Mouse (Mus musculus) heart, embryonic 11.5 days (tissue): ENCODE data around the gene Gripap1. TPM values are rescaled to one million over a fixed set of nuclear protein-coding genes. Genes with fewer than 3 reads are reported as not detected.
A peak's percentile ranks its signal among the peaks of the same experiment; 100 is the strongest.

Experiments used
- ATAC-seq: fragments of 200-750 bp; cut with Nextera tagmentation; replicated peaks from 2 replicates; pipeline ENCODE4 v1.8.0; 2017; ENCODE audit warnings: moderate library complexity; ENCODE audit not compliant: insufficient number of reproducible peaks, low FRiP score, low TSS enrichment
- H3K27ac ChIP-seq: fragments of 300-500 bp; sonication (generic); 2 replicates; pipeline ENCODE4 v1.5.1; 2014; ENCODE audit warnings: mild to moderate bottlenecking, low read depth, low read length
- H3K27me3 ChIP-seq: fragments of 300-500 bp; sonication (generic); 2 replicates; pipeline ENCODE4 v1.6.1; 2014; ENCODE audit warnings: mild to moderate bottlenecking, low read length, mixed read lengths; ENCODE audit not compliant: control insufficient read depth, insufficient read depth
- H3K36me3 ChIP-seq: fragments of 300-500 bp; sonication (generic); 2 replicates; pipeline ENCODE4 v1.6.1; 2014; ENCODE audit warnings: mild to moderate bottlenecking, low read length, moderate library complexity, mixed read lengths; ENCODE audit not compliant: control insufficient read depth, insufficient read depth
- H3K4me1 ChIP-seq: fragments of 300-500 bp; sonication (generic); 2 replicates; pipeline ENCODE4 v1.6.1; 2014; ENCODE audit warnings: low read length; ENCODE audit not compliant: control insufficient read depth, insufficient read depth
- H3K4me2 ChIP-seq: fragments of 300-500 bp; sonication (generic); 2 replicates; pipeline ENCODE4 v1.6.1; 2014; ENCODE audit warnings: mild to moderate bottlenecking, moderate library complexity
- H3K4me3 ChIP-seq: fragments of 300-500 bp; sonication (generic); 2 replicates; pipeline ENCODE4 v1.5.1; 2014; ENCODE audit warnings: low read depth, low read length
- H3K9ac ChIP-seq: fragments of 300-500 bp; sonication (generic); 2 replicates; pipeline ENCODE4 v1.6.1; 2014; ENCODE audit warnings: mild to moderate bottlenecking, low read depth, low read length, moderate library complexity
- H3K9me3 ChIP-seq: fragments of 300-500 bp; sonication (generic); replicated peaks from 2 replicates; pipeline ENCODE4 v1.6.1; 2016; ENCODE audit warnings: low read length; ENCODE audit not compliant: control insufficient read depth
- WGBS: fragments of 180-500 bp; shearing (Covaris S2); extraction: QIAGEN DNeasy Blood & Tissue Kit; methylation state at CpG from one replicate; pipeline ENCODE4 v1.1.7; 2014; ENCODE audit not compliant: insufficient replicate concordance; 5-methylcytosine and 5-hydroxymethylcytosine counted together
- polyA plus RNA-seq: library from polyadenylated mRNA; unstranded; fragments of >200 nt; fragmentation: Nextera tagmentation; extraction: Ambion mirVana; gene quantifications from 2 replicates; pipeline ENCODE4 v1.2.1, GENCODE M21; 2014

Gripap1 gene
- polyA plus RNA-seq, 1 experiment from 2014 or later = 26.8 TPM

DNA sequence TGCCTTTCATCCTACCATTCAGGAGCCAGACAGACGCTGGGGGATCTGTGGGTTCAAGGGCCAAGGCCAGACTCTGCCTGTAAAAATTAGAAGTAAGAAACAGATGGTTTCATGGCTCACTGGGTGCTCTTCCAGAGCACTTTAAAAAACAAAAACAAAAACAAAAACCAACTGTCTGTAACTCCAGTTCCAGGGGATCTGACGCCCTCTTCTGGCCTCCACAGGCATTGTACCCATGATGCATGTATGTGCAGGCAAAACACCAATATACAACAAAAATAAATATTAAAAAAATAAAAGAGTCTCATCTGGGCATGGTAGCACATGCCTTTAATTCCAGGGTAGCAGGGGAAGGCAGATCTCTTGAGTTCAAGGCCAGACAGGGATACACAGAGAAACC lies 16.8 kb upstream of the Gripap1 start:
- no peaks in the 10 kb centered on the region for H3K4me1 ChIP-seq
- WGBS = 53% methylated on average over 2 of the region's 2 CpGs
- H3K9me3 ChIP-seq = no peaks in the 10 kb centered on the region
- H3K9ac ChIP-seq = no peak overlapping the region
- no peak overlapping the region for H3K27ac ChIP-seq
- H3K27me3 ChIP-seq = no peaks in the 10 kb centered on the region
- no peak for ATAC-seq
- H3K36me3 ChIP-seq = no peaks in the 10 kb centered on the region
- no peak overlapping the region for H3K4me3 ChIP-seq
- H3K4me2 ChIP-seq = no peak overlapping the region

DNA sequence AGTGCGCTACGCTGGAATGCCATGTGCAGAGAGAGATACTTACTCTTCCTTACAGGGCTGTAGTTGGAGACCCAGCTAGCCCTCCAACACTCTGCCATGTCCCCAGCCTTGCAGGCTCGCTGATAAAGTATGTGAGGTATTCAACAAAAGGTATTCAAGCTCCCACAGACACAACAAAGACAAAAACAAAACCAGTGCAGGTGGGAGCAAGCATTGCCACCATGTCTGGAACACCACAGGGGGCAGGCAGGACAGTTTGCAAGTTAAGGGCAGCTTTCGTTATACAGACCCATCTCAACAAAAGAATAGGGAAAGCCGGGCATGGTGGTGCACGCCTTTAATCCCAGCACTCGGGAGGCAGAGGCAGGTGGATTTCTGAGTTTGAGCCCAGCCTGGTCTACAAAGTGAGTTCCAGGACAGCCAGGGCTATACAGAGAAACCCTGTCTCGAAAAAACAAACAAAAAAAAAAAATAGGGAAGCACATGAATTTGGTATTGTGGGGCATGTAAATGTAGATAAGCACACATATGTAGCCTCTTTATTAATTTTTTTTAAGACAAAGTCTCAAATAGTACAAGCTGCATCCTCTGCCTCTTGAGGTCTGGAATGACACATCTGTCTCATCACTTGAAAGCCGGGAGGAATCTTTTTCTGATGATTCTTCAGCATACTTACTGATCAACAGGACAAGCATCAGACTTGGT lies 13.9 kb upstream of the Gripap1 start:
- Histone ChIP-seq H3K4me1 (no peaks in the 10 kb centered on the region), H3K4me2 (no peak overlapping the region), H3K27me3 (no peaks in the 10 kb centered on the region), H3K36me3 (no peaks in the 10 kb centered on the region), H3K9me3 (no peaks in the 10 kb centered on the region), H3K4me3 (no peak overlapping the region), H3K9ac (no peak overlapping the region), H3K27ac (no peak overlapping the region)
- no peak for ATAC-seq
- 63% methylated on average over 9 of the region's 9 CpGs for WGBS

DNA sequence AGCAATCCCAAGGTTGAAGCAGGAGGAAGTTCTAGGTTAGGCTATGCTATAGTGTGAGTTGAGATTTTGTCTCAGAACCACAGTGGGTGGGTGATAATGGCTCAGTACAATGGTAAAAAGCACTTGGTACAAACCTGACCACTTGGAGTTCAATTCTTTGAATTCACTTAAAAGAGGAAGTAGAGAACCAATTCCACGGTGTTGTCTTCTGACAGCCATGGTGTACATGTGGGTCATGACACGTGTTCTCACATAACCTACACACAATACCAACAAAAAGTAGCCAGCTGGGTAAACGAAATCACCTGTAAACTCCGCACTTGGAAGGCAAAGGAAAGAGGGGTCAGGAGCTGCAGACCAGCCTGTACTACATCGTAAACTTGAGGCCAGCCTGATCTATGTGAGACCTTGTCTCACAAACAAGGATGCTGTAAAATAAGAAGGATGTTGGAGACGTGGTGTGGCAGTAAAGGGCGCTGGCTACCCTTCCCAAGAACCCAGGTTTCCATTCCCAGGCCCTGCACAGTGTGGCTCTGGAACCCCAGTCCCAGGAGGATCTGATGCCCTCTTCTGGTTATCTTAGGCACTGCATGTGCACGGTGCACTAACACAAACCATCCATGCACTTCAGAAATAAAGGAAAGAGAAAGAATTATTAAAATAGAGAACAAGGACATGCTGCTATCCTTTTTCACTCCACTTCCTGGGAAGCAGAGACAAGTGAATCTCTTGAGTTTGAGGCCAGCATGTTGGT lies 13.1 kb upstream of the Gripap1 start:
- H3K9ac ChIP-seq = no peak overlapping the region
- H3K4me3 ChIP-seq = no peak overlapping the region
- H3K9me3 ChIP-seq = no peaks in the 10 kb centered on the region
- H3K36me3 ChIP-seq = no peaks in the 10 kb centered on the region
- 45% methylated on average over 8 of the region's 8 CpGs for WGBS
- H3K4me2 ChIP-seq = no peak overlapping the region
- no peak overlapping the region for H3K27ac ChIP-seq
- no peak for ATAC-seq
- no peaks in the 10 kb centered on the region for H3K27me3 ChIP-seq
- H3K4me1 ChIP-seq = no peaks in the 10 kb centered on the region

DNA sequence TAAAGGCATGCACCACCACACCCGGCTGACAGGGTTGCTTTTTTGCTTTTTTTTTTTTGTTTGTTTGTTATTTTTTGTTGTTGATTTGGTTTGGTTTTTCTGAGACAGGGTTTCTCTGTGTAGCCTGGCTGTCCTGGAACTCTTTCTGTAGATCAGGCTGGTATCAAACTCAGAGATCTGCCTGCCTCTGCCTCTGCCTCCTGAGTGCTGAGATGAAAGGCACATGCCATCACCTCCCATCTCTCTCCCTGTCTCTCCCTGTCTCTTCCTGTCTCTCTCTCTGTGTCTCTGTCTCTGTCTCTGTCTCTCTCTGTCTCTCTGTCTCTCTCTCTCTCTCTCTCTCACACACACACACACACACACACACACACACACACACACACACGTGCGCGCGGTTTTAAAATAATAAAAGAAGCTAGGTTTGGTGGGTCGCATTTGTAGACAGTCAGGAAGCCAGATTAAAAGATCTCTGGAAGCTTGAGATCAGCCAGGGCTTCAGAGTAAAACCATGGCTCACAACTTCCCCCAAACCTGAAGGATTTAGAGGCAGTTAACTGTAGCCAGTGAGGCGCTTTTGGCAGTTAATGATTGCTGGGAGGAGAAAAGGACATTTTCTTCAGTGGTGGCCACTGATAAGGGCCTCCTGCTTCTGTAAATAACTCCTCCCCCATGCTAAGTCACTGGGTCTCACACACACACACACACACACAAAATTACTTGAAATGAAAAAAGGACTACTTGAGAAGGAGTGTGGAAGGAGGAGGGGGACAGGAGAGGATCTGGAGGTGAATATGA lies 10.9 kb upstream of the Gripap1 start:
- 48% methylated on average over 7 of the region's 7 CpGs for WGBS
- ATAC-seq = no peak
- no peak overlapping the region for H3K4me3 ChIP-seq

DNA sequence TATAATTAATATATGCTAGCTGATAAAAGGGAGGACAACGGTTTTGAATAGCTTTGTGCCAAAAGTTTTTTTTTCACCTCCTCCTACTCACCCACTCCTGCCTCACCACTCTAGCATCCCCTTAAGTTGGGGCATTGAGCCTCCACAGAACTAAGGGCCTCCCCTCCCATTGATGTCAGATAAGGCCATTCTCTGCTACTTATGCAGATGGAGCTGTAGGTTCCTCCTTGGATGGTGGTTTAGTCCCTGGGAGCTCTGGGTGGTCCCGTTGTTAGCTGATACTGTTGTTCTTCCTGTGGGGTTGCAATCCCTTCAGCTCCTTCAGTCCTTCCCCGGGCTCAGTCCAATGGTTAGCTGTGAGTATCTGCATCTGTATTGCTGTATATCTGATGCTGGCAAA lies 10.3 kb upstream of the Gripap1 start:
- ATAC-seq = no peak
- no peaks in the 10 kb centered on the region for H3K36me3 ChIP-seq
- H3K9me3 ChIP-seq = no peaks in the 10 kb centered on the region
- no peaks in the 10 kb centered on the region for H3K4me1 ChIP-seq
- H3K4me3 ChIP-seq = no peak overlapping the region
- no peak overlapping the region for H3K4me2 ChIP-seq
- no peaks in the 10 kb centered on the region for H3K27me3 ChIP-seq
- 16% methylated on average over 3 of the region's 3 CpGs for WGBS
- no peak overlapping the region for H3K27ac ChIP-seq
- no peak overlapping the region for H3K9ac ChIP-seq

More for the DNA sequence above, 10.9 kb upstream of the Gripap1 start:
- Histone ChIP-seq H3K27ac (peak overlapping the region; percentile 64), H3K4me2 (no peak overlapping the region), H3K27me3 (no peaks in the 10 kb centered on the region), H3K36me3 (no peaks in the 10 kb centered on the region), H3K9ac (no peak overlapping the region), H3K4me1 (no peaks in the 10 kb centered on the region), H3K9me3 (no peaks in the 10 kb centered on the region)

DNA sequence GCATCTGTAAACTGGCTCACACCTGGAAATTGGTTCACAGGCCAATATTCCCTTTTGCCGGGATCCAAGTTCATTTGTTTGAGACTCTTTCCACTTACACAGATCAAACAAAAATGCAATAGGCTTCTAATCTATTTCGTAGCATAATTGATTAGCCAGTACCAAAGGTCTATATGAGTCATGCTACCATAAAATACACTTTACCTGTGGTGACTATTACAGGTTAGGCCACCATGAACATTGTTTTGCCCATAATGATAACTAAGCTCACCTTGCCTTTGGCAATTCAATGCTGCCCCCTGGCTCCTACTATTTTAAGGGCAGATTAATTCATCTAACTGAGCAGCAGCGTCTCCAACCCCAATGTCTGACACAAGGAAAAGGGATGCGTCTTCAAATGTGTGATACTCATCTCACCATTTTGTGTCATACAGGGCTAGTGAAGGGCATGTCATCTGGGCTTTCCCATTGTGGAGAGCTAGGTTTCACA lies 6.9 kb upstream of the Gripap1 start:
- H3K9ac ChIP-seq = no peak overlapping the region
- no peak for ATAC-seq
- no peaks in the 10 kb centered on the region for H3K4me1 ChIP-seq
- H3K27me3 ChIP-seq = no peaks in the 10 kb centered on the region
- no peak overlapping the region for H3K4me2 ChIP-seq
- 75% methylated on average over 4 of the region's 4 CpGs for WGBS
- H3K27ac ChIP-seq = no peak overlapping the region
- H3K36me3 ChIP-seq = no peaks in the 10 kb centered on the region
- H3K4me3 ChIP-seq = no peak overlapping the region
- no peaks in the 10 kb centered on the region for H3K9me3 ChIP-seq

DNA sequence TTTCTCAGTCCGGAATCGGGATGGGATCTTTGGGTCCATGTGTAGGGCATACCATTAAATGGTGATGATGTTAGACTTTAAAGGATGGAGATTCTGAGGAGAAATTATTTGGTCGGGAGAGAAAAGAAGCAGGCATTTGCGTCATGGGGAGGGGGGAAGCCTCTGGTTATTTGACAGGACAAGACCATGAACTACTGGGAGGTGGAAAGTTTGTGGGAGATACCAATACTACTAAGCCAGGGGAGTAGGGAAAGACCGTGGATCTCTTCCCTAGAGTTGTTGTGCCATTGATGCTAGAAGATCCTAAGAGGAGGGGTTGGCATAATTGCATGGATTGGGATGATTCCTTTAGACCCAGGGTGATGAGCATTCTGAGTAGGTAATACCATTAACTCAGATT lies 744 bp downstream of the Gripap1 start:
- no peak overlapping the region for H3K27ac ChIP-seq
- 26% methylated on average over 5 of the region's 5 CpGs for WGBS
- no peaks in the 10 kb centered on the region for H3K4me1 ChIP-seq
- peak overlapping the region; percentile 55 for H3K4me3 ChIP-seq
- H3K4me2 ChIP-seq = peak overlapping the region; percentile 67
- H3K9ac ChIP-seq = peak overlapping the region; percentile 60
- no peaks in the 10 kb centered on the region for H3K27me3 ChIP-seq
- no peaks in the 10 kb centered on the region for H3K9me3 ChIP-seq
- no peak for ATAC-seq
- no peaks in the 10 kb centered on the region for H3K36me3 ChIP-seq

DNA sequence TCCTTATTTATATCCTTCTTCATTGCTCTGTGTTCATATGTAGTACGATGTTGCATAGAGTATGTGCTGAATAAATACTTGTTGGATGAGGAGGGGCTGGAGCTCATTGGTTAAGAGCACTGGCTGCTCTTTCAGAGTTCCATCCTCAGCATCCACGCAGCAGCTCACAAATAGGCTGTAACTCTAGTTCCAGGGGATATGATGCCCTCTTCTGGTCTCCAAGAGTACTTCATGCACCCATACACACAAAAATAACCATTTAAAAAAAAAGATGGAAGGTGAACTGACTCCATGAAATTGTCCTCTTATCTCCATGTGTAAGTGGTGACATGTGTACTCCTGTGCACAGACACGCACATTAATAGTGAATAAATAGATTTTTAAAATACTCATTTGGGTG lies 3.8 kb downstream of the Gripap1 start:
- ATAC-seq = no peak
- Histone ChIP-seq H3K4me2 (no peak overlapping the region), H3K27me3 (no peaks in the 10 kb centered on the region), H3K4me3 (no peak overlapping the region), H3K27ac (no peak overlapping the region), H3K9ac (no peak overlapping the region), H3K4me1 (no peaks in the 10 kb centered on the region), H3K9me3 (no peaks in the 10 kb centered on the region), H3K36me3 (no peaks in the 10 kb centered on the region)
- WGBS = 38% methylated on average over 3 of the region's 3 CpGs
